Mouse (Mus musculus) heart, postnatal 25 days (tissue): Measurements from ENCODE around the gene 1700123K08Rik. TPM values are rescaled to one million over a fixed set of nuclear protein-coding genes. Genes with fewer than 3 reads are reported as not detected.
"Not testable (repeated sequence)": the region's sequence is repeated elsewhere in the genome, so short reads cannot be mapped to it uniquely, and the experiment has no call there.

Experiments
- DNase-seq: peaks from one replicate; pipeline ENCODE4 v3.0.0; 2022; ENCODE audit warnings: low spot score
- intact Hi-C: fragments of 180-260 bp; cut with DNase I; formaldehyde crosslinking; loops from one replicate; pipeline ENCODE4 v1.15.1; 2025
- microRNA-seq: library from miRNA; unstranded; fragments of <30 nt; microRNA quantifications from one replicate; pipeline ENCODE4 v1.2.0, GENCODE M21; 2022
- total RNA-seq, 2 experiments: library from RNA; stranded (reverse); gene quantifications; 2 replicates each; pipeline ENCODE4 v1.2.3; 2021

1700123K08Rik gene
- total RNA-seq: not detected

DNA sequence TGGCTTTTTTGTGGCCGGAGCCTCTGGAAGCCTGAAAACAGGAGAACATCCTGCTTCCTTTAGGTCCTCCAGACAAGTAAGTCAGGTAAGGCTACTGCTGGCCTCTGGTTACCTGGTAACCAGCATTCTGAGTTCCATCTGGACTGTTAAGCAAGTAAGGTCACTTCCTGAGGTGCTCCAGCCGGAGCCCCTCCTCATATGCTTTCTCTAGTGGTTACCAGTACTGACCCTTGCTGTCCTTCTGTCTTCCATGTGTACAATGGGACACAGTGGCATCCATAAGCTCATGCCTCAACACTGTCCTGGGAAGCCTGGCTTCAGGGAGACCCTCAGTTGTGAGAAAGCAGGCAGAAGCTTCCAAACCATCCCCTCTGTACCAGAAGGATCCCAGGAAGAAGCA is at the start of gene 1700123K08Rik:
Gene 1700123K08Rik, minus strand, starts transcription at position 101 of the 400 bp plus-strand sequence.
- intact Hi-C loops, DNase-seq: not testable (repeated sequence)

- intact Hi-C loops: no loop called here
- no peak for DNase-seq
Observed at GRCm38 (mm10) chr5:138587396-138587795, 22.9 kb upstream of the 1700123K08Rik start.

DNA sequence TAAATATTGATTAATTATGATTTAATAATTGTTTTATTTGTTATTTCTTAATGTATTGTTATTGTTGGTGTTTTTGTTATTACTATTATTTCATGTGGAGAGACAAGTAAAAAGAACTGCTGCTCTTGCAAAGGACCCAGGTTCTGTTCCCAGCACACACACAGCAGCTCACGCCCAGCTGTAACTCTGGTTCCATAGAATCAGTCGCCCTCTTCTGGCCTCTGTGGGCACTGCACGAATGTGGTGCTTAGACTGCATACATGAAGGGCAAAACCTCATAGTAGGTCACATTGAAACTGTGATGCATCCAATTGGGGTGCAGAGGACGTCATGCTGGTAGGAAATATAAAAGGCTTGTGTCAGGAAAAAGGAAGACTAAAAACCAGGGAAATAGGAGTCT is 7.1 kb upstream of the 1700123K08Rik start:
- intact Hi-C loops: no loop called here
- DNase-seq: no peak

GRCm38 (mm10) chr5:138552718-138553117 is 11.8 kb downstream of the 1700123K08Rik start:
- intact Hi-C loops: no loop called here
- no peak for DNase-seq

GRCm38 (mm10) chr5:138532491-138532890 is 32.0 kb downstream of the 1700123K08Rik start:
- intact Hi-C loops: no loop called here
- no peak for DNase-seq

Small RNA genes lying within 50 kb of the gene (microRNA-seq; reads per million reads assigned to microRNA genes)
- not detected for gene Gm24082

Other genes starting within 250 kb of the 1700123K08Rik start
- gene Pvrig, start 222.8 kb downstream of the 1700123K08Rik start, total RNA-seq: not detected
- gene Zfp157, start 123.2 kb downstream of the 1700123K08Rik start, total RNA-seq: 1 to 10 TPM; 5.4 to 7.2 TPM
- 10 to 100 TPM; 19.9 to 22.4 TPM for gene Zfp68, start 55.0 kb upstream of the 1700123K08Rik start, total RNA-seq
- 1 to 10 TPM; 4.3 to 5.0 TPM for gene A430033K04Rik, start 58.1 kb upstream of the 1700123K08Rik start, total RNA-seq
- gene Fam20c, start 189.8 kb upstream of the 1700123K08Rik start, total RNA-seq: 10 to 100 TPM; 10.7 to 12.2 TPM